In genomic region chr3:9358111-9358510, GRCm38 (mm10) we compare ENCODE assay signal across 15 mouse cellular contexts.
A peak's percentile ranks its signal among the peaks of the same experiment; 100 is the strongest.
DNase-seq lines count a peak whose midpoint lies in the region; ATAC-seq lines count a peak whose summit lies in the region.
"Had no signal": no experiment of that assay in that cellular context is flagged by ENCODE, and none has a peak within 500 bp of the region (broad histone marks: within the 10 kb centered on the region; RNA-seq: fewer than 3 reads in every experiment).

No protein-coding gene starts in this region.

- H3K27me3 ChIP-seq in forebrain, embryonic 15.5 days: no peaks in the 10 kb centered on the region
- H3K27me3 ChIP-seq: limb, embryonic 15.5 days had no signal

- no peak overlapping the region for H3K4me2 ChIP-seq in forebrain, embryonic 15.5 days (replicated peaks)
- H3K4me2 ChIP-seq: limb, embryonic 15.5 days; lung, embryonic 14.5 days had no signal

- H3K27ac ChIP-seq in forebrain, embryonic 15.5 days (replicated peaks): no peak overlapping the region
- H3K27ac ChIP-seq: limb, embryonic 15.5 days had no signal

- H3K9me3 ChIP-seq in forebrain, embryonic 15.5 days: no peaks in the 10 kb centered on the region
- H3K9me3 ChIP-seq: G1E; limb, embryonic 15.5 days had no signal

- no peaks in the 10 kb centered on the region; the same call in 1 of the 2 replicates for H3K4me1 ChIP-seq in forebrain, embryonic 15.5 days
- H3K4me1 ChIP-seq: limb, embryonic 15.5 days had no signal

- H3K36me3 ChIP-seq in forebrain, embryonic 15.5 days: no peaks in the 10 kb centered on the region
- H3K36me3 ChIP-seq: G1E; limb, embryonic 15.5 days had no signal

- WGBS in forebrain, embryonic 15.5 days: 55% methylated on average over 12 of the region's 12 CpGs

- H3K4me3 ChIP-seq in forebrain, embryonic 15.5 days: no peak overlapping the region
- H3K4me3 ChIP-seq: limb, embryonic 15.5 days had no signal

- ATAC-seq in frontal cortex, adult (ENCODE audit: low TSS enrichment): peak; percentile 90
- no peak; the same call in 1 of the 2 replicates for ATAC-seq in forebrain, embryonic 15.5 days (replicated peaks)

- H3K9ac ChIP-seq in forebrain, embryonic 15.5 days (replicated peaks): no peak overlapping the region
- H3K9ac ChIP-seq: limb, embryonic 15.5 days; lung, embryonic 14.5 days had no signal

- DNase-seq in frontal cortex, adult 2 months (ENCODE audit: extremely low spot score in 1 of 2, low spot score in 1 of 2): no peak
- peak; percentile 36 for DNase-seq in layer of hippocampus, adult 9-11 months
- no peak for DNase-seq in layer of hippocampus, postnatal 10 days (ENCODE audit: low spot score in 2 of 2)
- peak; percentile 55 for DNase-seq in adrenal gland, adult 2 months
- DNase-seq in embryo, embryonic 10.5 days (ENCODE audit: low spot score): peak; percentile 51
- no peak for DNase-seq in thymus, adult 18-20 months
- DNase-seq: B cell, adult 2 months; cerebellum, postnatal 25 days; heart, adult 18-20 months; kidney, adult 9 months; lung, embryonic 14.5 days had no signal

Comparison
In these comparisons a context has a peak if more than half of its experiments do, and no peak if none do; other contexts are left out.
1. DNase-seq: peak in layer of hippocampus, adult 9-11 months (single experiment), adrenal gland, adult 2 months (single experiment) and embryo, embryonic 10.5 days (single experiment); none in frontal cortex, adult 2 months (0 of 2), layer of hippocampus, postnatal 10 days (0 of 2) and thymus, adult 18-20 months (0 of 2).